12 mouse cellular contexts compared by ENCODE assay signal in the genomic region with DNA sequence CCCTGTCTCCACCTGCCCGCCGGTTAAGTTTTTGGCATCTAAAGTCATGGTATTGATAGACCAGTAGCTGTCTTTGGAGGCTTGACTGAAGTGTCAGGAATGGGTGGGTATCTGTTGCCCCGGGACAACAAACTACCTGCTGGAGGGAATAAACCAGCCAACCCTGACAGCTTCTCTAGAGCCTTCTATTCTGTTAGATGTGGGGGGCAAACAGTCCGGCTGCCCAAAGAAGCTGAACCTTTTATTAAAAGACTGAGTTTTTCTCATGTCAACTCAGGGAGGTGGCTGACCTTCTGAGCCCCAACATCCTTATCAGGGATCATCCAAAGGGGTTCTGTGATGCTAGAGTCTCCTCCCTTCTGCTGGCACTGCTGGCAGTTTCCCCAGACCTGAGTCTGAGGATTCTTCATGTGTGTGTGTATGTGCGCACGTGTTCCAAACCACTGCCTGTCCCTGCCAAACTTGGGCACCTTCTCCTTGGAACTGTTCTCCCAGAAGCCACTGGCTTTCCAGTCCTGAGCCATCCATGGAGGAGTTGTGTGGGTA. TPM values are rescaled to one million over a fixed set of nuclear protein-coding genes. Genes with fewer than 3 reads are reported as not detected.
A peak's percentile ranks its signal among the peaks of the same experiment; 100 is the strongest.
DNase-seq lines count a peak whose midpoint lies in the region; ATAC-seq and TF ChIP-seq lines count a peak whose summit lies in the region.
"Had no signal": no experiment of that assay in that cellular context is flagged by ENCODE, and none has a peak within 500 bp of the region (broad histone marks: within the 10 kb centered on the region; RNA-seq: fewer than 3 reads in every experiment).

No protein-coding gene starts in this region.

- peaks cover 13% of the 10 kb centered on the region; the same call in 1 of the 2 replicates for H3K4me1 ChIP-seq in kidney, embryonic 15.5 days
- H3K4me1 ChIP-seq in bone marrow, adult 2 months (ENCODE audit: control insufficient read depth, insufficient read depth, low read length) = no peaks in the 10 kb centered on the region; the same call in 1 of the 2 replicates
- H3K4me1 ChIP-seq in erythroblast, embryonic 14.5 days (ENCODE audit: control insufficient read depth) = peaks cover 75% of the 10 kb centered on the region
- peaks cover 58% of the 10 kb centered on the region for H3K4me1 ChIP-seq in liver, embryonic 15.5 days (replicated peaks)

- no peak for TF ChIP-seq CTCF in bone marrow, adult 2 months (IDR thresholded peaks at IDR 0.05; ENCODE audit: control insufficient read depth, insufficient read depth, low read length)

- H3K36me3 ChIP-seq in kidney, embryonic 15.5 days = no peaks in the 10 kb centered on the region
- peaks cover 49% of the 10 kb centered on the region for H3K36me3 ChIP-seq in erythroblast, embryonic 14.5 days (ENCODE audit: control insufficient read depth)
- H3K36me3 ChIP-seq in liver, embryonic 15.5 days (replicated peaks) = 0 out of 2 replicates have a peak, but pooled peaks cover 3% of the 10 kb centered on the region

- H3K9ac ChIP-seq in kidney, embryonic 15.5 days = no peak overlapping the region
- peak overlapping the region; percentile 76 for H3K9ac ChIP-seq in liver, embryonic 15.5 days

- H3K4me2 ChIP-seq in kidney, embryonic 15.5 days = peak overlapping the region; percentile 84
- peak overlapping the region; percentile 84 for H3K4me2 ChIP-seq in liver, embryonic 15.5 days

- peak overlapping the region; percentile 54; the same call in 1 of the 2 replicates for H3K4me3 ChIP-seq in kidney, embryonic 15.5 days (replicated peaks)
- H3K4me3 ChIP-seq in bone marrow, adult 2 months (replicated peaks; ENCODE audit: control insufficient read depth, low read depth, low read length) = peak overlapping the region; percentile 85
- H3K4me3 ChIP-seq in erythroblast, embryonic 14.5 days (replicated peaks) = peak overlapping the region; percentile 72
- peak overlapping the region; percentile 72 for H3K4me3 ChIP-seq in liver, embryonic 15.5 days (replicated peaks)

- H3K27ac ChIP-seq in kidney, embryonic 15.5 days = no peak overlapping the region
- H3K27ac ChIP-seq in bone marrow, adult 2 months (ENCODE audit: control insufficient read depth, insufficient read depth, low read depth, low read length, poor library complexity) = peak overlapping the region; percentile 66
- H3K27ac ChIP-seq in liver, embryonic 15.5 days (replicated peaks) = peak overlapping the region; percentile 86

- H3K9me3 ChIP-seq in kidney, embryonic 15.5 days (replicated peaks) = no peaks in the 10 kb centered on the region
- peaks cover 5% of the 10 kb centered on the region for H3K9me3 ChIP-seq in erythroblast, embryonic 14.5 days (ENCODE audit: control insufficient read depth, low read length)
- no peaks in the 10 kb centered on the region for H3K9me3 ChIP-seq in liver, embryonic 15.5 days (replicated peaks)

- WGBS in kidney, embryonic 15.5 days = 82% methylated on average over 6 of the region's 6 CpGs
- 76% methylated on average over 6 of the region's 6 CpGs for WGBS in bone marrow, adult 2 months
- 61% methylated on average over 6 of the region's 6 CpGs for WGBS in liver, embryonic 15.5 days (ENCODE audit: insufficient replicate concordance)

- no peak for TF ChIP-seq POLR2A in bone marrow, adult 2 months (IDR thresholded peaks at IDR 0.05; ENCODE audit: borderline replicate concordance, control insufficient read depth, low read depth, low read length)

- ATAC-seq in kidney, embryonic 15.5 days (replicated peaks; ENCODE audit: low FRiP score) = no peak
- ATAC-seq in liver, embryonic 15.5 days (ENCODE audit: insufficient read depth) = peak; percentile 60

- H3K27me3 ChIP-seq in kidney, embryonic 15.5 days = peaks cover 22% of the 10 kb centered on the region
- peaks cover 6% of the 10 kb centered on the region for H3K27me3 ChIP-seq in erythroblast, embryonic 14.5 days (ENCODE audit: control insufficient read depth)
- H3K27me3 ChIP-seq in liver, embryonic 15.5 days = peaks cover 13% of the 10 kb centered on the region; the same call in 1 of the 2 replicates

- DNase-seq in kidney, postnatal 4 days = no peak
- DNase-seq in frontal cortex, postnatal 36 days (ENCODE audit: low spot score in 2 of 2) = no peak
- DNase-seq in layer of hippocampus, postnatal 36 days = no peak
- DNase-seq in embryo, embryonic 10 days (ENCODE audit: low spot score) = no peak
- DNase-seq: adrenal gland, adult 8-10 months; gastrocnemius, postnatal 36 days; kidney, postnatal 14 days; lung, postnatal 14 days had no signal

RNA-seq across cellular contexts. Expression of gene Dapk2, which starts 0.9 kb away (rescaled TPM):
- 4.8 and 6.5 TPM in 2 replicates for polyA plus RNA-seq in kidney, embryonic 15.5 days (2015; fragmentation: Nextera tagmentation; extraction: Ambion mirVana)
- polyA plus RNA-seq in bone marrow, adult 2 months (2011; ENCODE audit: insufficient read depth, insufficient read length, low replicate concordance, missing spikeins) = 33.5 and 34.8 TPM in 2 replicates
- polyA plus RNA-seq in erythroblast, embryonic 14.5 days (2012) = 7.8 and 10.8 TPM in 2 replicates
- 31.9 and 33.9 TPM in 2 replicates for polyA plus RNA-seq in liver, embryonic 15.5 days (2015; fragmentation: Nextera tagmentation; extraction: Ambion mirVana)
- under 1 TPM; 0.90 to 0.91 TPM for total RNA-seq in layer of hippocampus, postnatal 36 days (2021)

RNA-seq across cellular contexts. Expression of gene Ciao2a, which starts 32.5 kb away (rescaled TPM):
- polyA plus RNA-seq in kidney, embryonic 15.5 days (2015; fragmentation: Nextera tagmentation; extraction: Ambion mirVana) = 151 and 165 TPM in 2 replicates
- polyA plus RNA-seq in bone marrow, adult 2 months (2011; ENCODE audit: insufficient read depth, insufficient read length, low replicate concordance, missing spikeins) = 27.0 and 37.6 TPM in 2 replicates
- polyA plus RNA-seq in erythroblast, embryonic 14.5 days (2012) = 2.5 and 3.8 TPM in 2 replicates
- polyA plus RNA-seq in liver, embryonic 15.5 days (2015; fragmentation: Nextera tagmentation; extraction: Ambion mirVana) = 117 and 132 TPM in 2 replicates
- 10 to 100 TPM; 29.5 to 30.0 TPM for total RNA-seq in layer of hippocampus, postnatal 36 days (2021)

RNA-seq across cellular contexts. Expression of gene Snx1, which starts 32.6 kb away (rescaled TPM):
- polyA plus RNA-seq in kidney, embryonic 15.5 days (2015; fragmentation: Nextera tagmentation; extraction: Ambion mirVana) = 137 and 142 TPM in 2 replicates
- polyA plus RNA-seq in bone marrow, adult 2 months (2011; ENCODE audit: insufficient read depth, insufficient read length, low replicate concordance, missing spikeins) = 33.7 and 44.1 TPM in 2 replicates
- polyA plus RNA-seq in erythroblast, embryonic 14.5 days (2012) = 11.0 and 14.6 TPM in 2 replicates
- 62.7 and 64.8 TPM in 2 replicates for polyA plus RNA-seq in liver, embryonic 15.5 days (2015; fragmentation: Nextera tagmentation; extraction: Ambion mirVana)
- total RNA-seq in layer of hippocampus, postnatal 36 days (2021) = 10 to 100 TPM; 86.9 to 93.2 TPM
